Mouse (Mus musculus) stomach, postnatal 0 days (tissue): ENCODE data around the gene Net1. TPM values are rescaled to one million over a fixed set of nuclear protein-coding genes. Genes with fewer than 3 reads are reported as not detected.

Experiments used
- ATAC-seq: fragments of 200-750 bp; cut with Nextera tagmentation; 2 replicates; pipeline ENCODE4 v1.8.0; 2017; ENCODE audit not compliant: low FRiP score, low TSS enrichment
- DNase-seq: peaks from one replicate; pipeline ENCODE4 v3.0.0-alpha.2; 2016; ENCODE audit warnings: low spot score
- H3K27ac ChIP-seq: fragments of 300-500 bp; sonication (generic); replicated peaks from 2 replicates; pipeline ENCODE4 v1.5.1; 2014; ENCODE audit warnings: mild to moderate bottlenecking, control low read depth
- H3K27me3 ChIP-seq: fragments of 300-500 bp; sonication (generic); 2 replicates; pipeline ENCODE4 v1.6.1; 2014; ENCODE audit warnings: low read length; ENCODE audit not compliant: control insufficient read depth, insufficient read depth
- H3K36me3 ChIP-seq: fragments of 300-500 bp; sonication (generic); 2 replicates; pipeline ENCODE4 v1.6.1; 2014; ENCODE audit warnings: low read length, mixed read lengths; ENCODE audit not compliant: control insufficient read depth, insufficient read depth
- H3K4me1 ChIP-seq: fragments of 300-500 bp; sonication (generic); replicated peaks from 2 replicates; pipeline ENCODE4 v1.6.1; 2014; ENCODE audit warnings: antibody characterized with exemption; ENCODE audit not compliant: control insufficient read depth, insufficient read depth
- H3K4me2 ChIP-seq: fragments of 300-500 bp; sonication (generic); replicated peaks from 2 replicates; pipeline ENCODE4 v1.6.1; 2014; ENCODE audit warnings: low read depth, mild to moderate bottlenecking, control low read depth, moderate library complexity
- H3K4me3 ChIP-seq: fragments of 300-500 bp; sonication (generic); 2 replicates; pipeline ENCODE4 v1.5.1; 2014; ENCODE audit warnings: low read depth, low read length, control low read depth
- H3K9ac ChIP-seq: fragments of 300-500 bp; sonication (generic); 2 replicates; pipeline ENCODE4 v1.6.1; 2014; ENCODE audit warnings: mild to moderate bottlenecking, low read length, control low read depth, mixed read lengths
- H3K9me3 ChIP-seq: fragments of 300-500 bp; sonication (generic); 2 replicates; pipeline ENCODE4 v1.6.1; 2016; ENCODE audit warnings: low read length; ENCODE audit not compliant: control insufficient read depth
- CTCF ChIP-seq: IDR thresholded peaks from 2 replicates; pipeline ENCODE4 v1.5.1; 2016; ENCODE audit warnings: antibody characterized with exemption, low read depth, mild to moderate bottlenecking, moderate library complexity
- EP300 ChIP-seq: optimal IDR thresholded peaks from 2 replicates; pipeline ENCODE3; 2016; ENCODE audit warnings: antibody characterized with exemption
- WGBS: fragments of 180-500 bp; shearing (Covaris S2); extraction: QIAGEN DNeasy Blood & Tissue Kit; methylation state at CpG from one replicate; pipeline ENCODE4 v1.1.7; 2014; 5-methylcytosine and 5-hydroxymethylcytosine counted together
- microRNA-seq: library from miRNA; unstranded; fragments of <30 nt; microRNA quantifications from one replicate; pipeline ENCODE4, GENCODE M21; 2016
- polyA plus RNA-seq: library from polyadenylated mRNA; unstranded; fragments of >200 nt; fragmentation: Nextera tagmentation; extraction: Ambion mirVana; gene quantifications from 2 replicates; pipeline ENCODE4 v1.2.1, GENCODE M21; 2015

Net1 gene
- polyA plus RNA-seq, 1 experiment from 2014 or later, result 54.6 TPM

- TF ChIP-seq EP300 (peak; percentile 3), CTCF (no peak)
- DNase-seq, result no peak
- 28% methylated on average over 2 of the region's 2 CpGs for WGBS
These were observed 85.6 kb downstream of the Net1 start for GRCm38 (mm10) chr13:3832450-3832849.

More at GRCm38 (mm10) chr13:3832450-3832849, 85.6 kb downstream of the Net1 start:
- H3K4me1 ChIP-seq, result no peaks in the 10 kb centered on the region
- no peak overlapping the region for H3K4me2 ChIP-seq
- no peaks in the 10 kb centered on the region for H3K36me3 ChIP-seq
- no peak overlapping the region for H3K4me3 ChIP-seq
- H3K9ac ChIP-seq, result no peak overlapping the region
- no peak for ATAC-seq
- H3K27me3 ChIP-seq, result no peaks in the 10 kb centered on the region
- H3K9me3 ChIP-seq, result no peaks in the 10 kb centered on the region
- H3K27ac ChIP-seq, result peak overlapping the region; percentile 77

Small RNA genes lying within 50 kb of the gene (microRNA-seq; reads per million reads assigned to microRNA genes)
- gene Gm22460, result not detected

Other genes with a start within 250 kb of the Net1 start
- 40.0 and 44.6 TPM in 2 replicates for gene Calml3, start 113.9 kb downstream of the Net1 start, polyA plus RNA-seq
- 280 and 324 TPM in 2 replicates for gene Calm4, start 80.5 kb downstream of the Net1 start, polyA plus RNA-seq
- gene Calm5, start 64.0 kb downstream of the Net1 start, polyA plus RNA-seq, result 0.18 TPM in 1 of 2 replicates, not detected in the other
- not detected in 2 replicates for gene Tubal3, start 54 bp upstream of the Net1 start, polyA plus RNA-seq
- not detected in 2 replicates for gene Ucn3, start 27.1 kb upstream of the Net1 start, polyA plus RNA-seq
- gene Akr1c14, start 130.8 kb upstream of the Net1 start, polyA plus RNA-seq, result 8.9 and 11.2 TPM in 2 replicates
- 0.21 TPM in 2 replicates for gene Akr1c18, start 232.4 kb upstream of the Net1 start, polyA plus RNA-seq